23 mouse cellular contexts compared by ENCODE assay signal in genomic region chr5:65425251-65425650, GRCm38 (mm10).
"Had no signal": no experiment of that assay in that cellular context is flagged by ENCODE, and none has a peak within 500 bp of the region (broad histone marks: within the 10 kb centered on the region; RNA-seq: fewer than 3 reads in every experiment).

No protein-coding gene starts in this region.

- H3K27ac ChIP-seq: heart, adult 2 months; hindbrain, embryonic 10.5 days; hindbrain, embryonic 12.5 days; hindbrain, embryonic 14.5 days; layer of hippocampus, adult 2 months; left cerebral cortex, adult 2 months; limb, embryonic 10.5 days; limb, embryonic 12.5 days had no signal

- H3K9ac ChIP-seq: forebrain, postnatal 0 days; heart, embryonic 12.5 days; hindbrain, embryonic 12.5 days; hindbrain, embryonic 14.5 days; limb, embryonic 12.5 days had no signal

- ATAC-seq: forebrain, postnatal 0 days; hindbrain, embryonic 16.5 days; inflammation-experienced regulatory T-cells, adult 6 months had no signal

- H3K4me1 ChIP-seq: hindbrain, embryonic 10.5 days; hindbrain, embryonic 12.5 days; limb, embryonic 10.5 days; limb, embryonic 12.5 days had no signal

- H3K27me3 ChIP-seq: heart, embryonic 12.5 days; hindbrain, embryonic 12.5 days; limb, embryonic 12.5 days had no signal

- DNase-seq: forebrain, postnatal 0 days; gastrocnemius, postnatal 14 days; gastrocnemius, postnatal 36 days; heart, adult 11 months; heart, adult 2 months; heart, postnatal 10 days; heart, postnatal 4 days; kidney, adult 18-20 months; kidney, adult 8-10 months; kidney, postnatal 10 days; kidney, postnatal 25 days; kidney, postnatal 4 days; liver had no signal

- H3K4me2 ChIP-seq: heart, embryonic 12.5 days; hindbrain, embryonic 12.5 days; hindbrain, embryonic 14.5 days; limb, embryonic 12.5 days had no signal

- H3K4me3 ChIP-seq: heart, adult 2 months; heart, embryonic 12.5 days; hindbrain, embryonic 10.5 days; hindbrain, embryonic 12.5 days; layer of hippocampus, adult 2 months; left cerebral cortex, adult 2 months; limb, embryonic 10.5 days; limb, embryonic 12.5 days had no signal

- H3K9me3 ChIP-seq: heart, embryonic 12.5 days; hindbrain, embryonic 10.5 days; hindbrain, embryonic 12.5 days; limb, embryonic 10.5 days; limb, embryonic 12.5 days had no signal
